Mouse (Mus musculus): ENCODE measurements around the gene Ephx4. TPM values are rescaled to one million over a fixed set of nuclear protein-coding genes. Genes with fewer than 3 reads are reported as not detected.
"Not testable (repeated sequence)": the region's sequence is repeated elsewhere in the genome, so short reads cannot be mapped to it uniquely, and the experiment has no call there.

Ephx4 gene
- 1.5 and 1.6 TPM in 2 replicates for polyA plus RNA-seq (2016; fragmentation: Nextera tagmentation; extraction: Ambion mirVana)

GRCm38 (mm10) chr5:107402436-107402835 is at the start of gene Ephx4:
Gene Ephx4 (plus strand): TSS chr5:107402736.
- Histone ChIP-seq H3K27ac (no peak within 1 kb of the TSS), H3K4me3 (peak within 1 kb of the TSS; percentile 61), H3K9ac (peak within 1 kb of the TSS; percentile 60), H3K4me2 (replicated peaks) (peak within 1 kb of the TSS; percentile 97), H3K4me1 (no peaks in the 10 kb centered on the region), H3K9me3 (0 out of 2 replicates have a peak, but pooled peaks cover 4% of the 10 kb centered on the region), H3K27me3 (peaks cover 33% of the 10 kb centered on the region), H3K36me3 (no peaks in the 10 kb centered on the region)
- WGBS, result 13% methylated on average over 5 of the region's 5 CpGs
- no peak for ATAC-seq (ENCODE audit: insufficient number of reproducible peaks, insufficient read depth, low FRiP score, low TSS enrichment)

DNA sequence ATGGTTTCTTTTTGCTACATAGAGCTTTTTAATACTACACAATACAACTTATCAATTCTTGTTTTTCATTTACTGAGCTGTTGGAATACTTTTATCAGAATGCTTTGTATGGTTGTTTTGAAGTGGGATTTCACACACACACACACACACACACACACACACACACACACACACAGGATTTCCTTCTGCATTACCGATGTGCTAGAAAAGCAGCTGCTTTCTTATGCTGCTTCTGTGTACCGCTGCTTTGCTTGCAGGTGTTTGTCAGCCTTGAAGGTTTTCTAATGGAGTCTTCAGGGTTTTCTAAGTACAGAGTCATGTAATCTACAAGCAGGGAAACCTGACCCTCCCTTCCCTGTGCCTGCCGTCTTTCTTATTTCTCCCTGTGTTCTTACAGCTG is 48.6 kb upstream of the Ephx4 start:
- no peak overlapping the region for H3K4me2 ChIP-seq (replicated peaks)
- no peaks in the 10 kb centered on the region for H3K9me3 ChIP-seq
- H3K27me3 ChIP-seq, result no peaks in the 10 kb centered on the region
- no peak for ATAC-seq (ENCODE audit: insufficient number of reproducible peaks, insufficient read depth, low FRiP score, low TSS enrichment)
- no peak overlapping the region for H3K27ac ChIP-seq
- no peaks in the 10 kb centered on the region for H3K36me3 ChIP-seq
- H3K9ac ChIP-seq, result no peak overlapping the region
- WGBS, result 54% methylated on average over 3 of the region's 3 CpGs
- no peak overlapping the region for H3K4me3 ChIP-seq
- H3K4me1 ChIP-seq, result no peaks in the 10 kb centered on the region

- no peak for ATAC-seq (ENCODE audit: insufficient number of reproducible peaks, insufficient read depth, low FRiP score, low TSS enrichment)
- no peaks in the 10 kb centered on the region for H3K4me1 ChIP-seq
These were observed 46.7 kb upstream of the Ephx4 start for GRCm38 (mm10) chr5:107355801-107356200.

DNA sequence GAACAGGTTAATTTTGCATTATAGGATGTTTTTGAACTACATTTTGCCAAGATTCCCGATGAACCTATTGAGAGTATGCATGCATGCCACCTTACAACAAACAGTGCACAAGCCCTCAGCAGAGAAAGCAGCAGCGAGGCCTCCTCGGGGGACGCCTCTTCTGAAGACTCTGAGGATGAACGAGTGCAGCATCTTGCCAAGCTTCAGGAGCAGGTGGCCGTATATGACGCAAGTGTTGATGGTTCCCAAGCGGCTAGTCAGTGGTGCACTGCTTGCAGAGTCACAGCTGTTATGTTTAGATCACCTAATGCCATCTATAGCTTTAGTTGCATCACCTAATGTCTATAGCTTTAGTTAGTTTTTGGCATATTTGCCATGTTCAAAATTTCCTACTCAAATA is 44.8 kb upstream of the Ephx4 start:
- WGBS, result 91% methylated on average over 8 of the region's 8 CpGs
- Histone ChIP-seq H3K4me3 (no peak overlapping the region), H3K27ac (no peak overlapping the region), H3K4me2 (replicated peaks) (no peak overlapping the region), H3K9ac (no peak overlapping the region), H3K27me3 (no peaks in the 10 kb centered on the region), H3K36me3 (no peaks in the 10 kb centered on the region), H3K9me3 (no peaks in the 10 kb centered on the region), H3K4me1 (no peaks in the 10 kb centered on the region)
- ATAC-seq (ENCODE audit: insufficient number of reproducible peaks, insufficient read depth, low FRiP score, low TSS enrichment), result no peak

More at GRCm38 (mm10) chr5:107355801-107356200, 46.7 kb upstream of the Ephx4 start:
- Histone ChIP-seq H3K27ac (no peak overlapping the region), H3K9me3 (no peaks in the 10 kb centered on the region), H3K9ac (no peak overlapping the region), H3K4me3 (no peak overlapping the region), H3K4me2 (replicated peaks) (no peak overlapping the region), H3K36me3 (no peaks in the 10 kb centered on the region), H3K27me3 (no peaks in the 10 kb centered on the region)
- 33% methylated on average over 1 of the region's 1 CpGs for WGBS

DNA sequence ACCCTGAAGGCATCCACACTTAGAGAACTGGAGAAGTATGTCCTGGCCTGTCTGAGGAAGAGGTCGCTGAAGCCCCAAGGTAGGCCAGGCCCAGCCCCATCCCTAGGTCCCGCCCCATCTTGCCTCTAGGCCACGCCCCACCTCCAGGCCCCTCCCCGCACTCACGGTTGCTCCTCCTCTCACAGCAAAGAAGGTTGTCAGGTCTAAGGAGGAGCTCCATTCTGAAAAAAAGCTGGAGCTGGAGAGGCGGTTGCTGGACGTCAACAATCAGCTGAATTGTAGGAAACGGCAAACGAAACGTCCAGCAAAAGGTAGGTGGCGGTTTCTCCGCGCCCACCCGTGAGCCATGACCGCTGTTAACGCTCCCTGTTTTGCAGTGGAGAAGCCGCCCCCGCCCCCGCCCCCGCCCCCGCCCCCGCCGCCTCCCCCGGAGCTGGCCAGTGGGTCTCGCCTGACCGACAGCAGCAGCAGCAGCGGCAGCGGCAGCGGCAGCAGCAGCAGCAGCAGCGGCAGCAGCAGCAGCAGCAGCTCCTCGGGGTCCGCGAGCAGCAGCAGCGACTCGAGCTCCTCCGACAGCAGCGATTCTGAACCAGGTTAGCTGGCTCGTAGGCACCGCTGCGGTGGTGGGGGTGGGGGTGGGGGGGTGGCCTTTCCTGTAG is 43.0 kb upstream of the Ephx4 start:
- ATAC-seq (ENCODE audit: insufficient number of reproducible peaks, insufficient read depth, low FRiP score, low TSS enrichment), result peak; percentile 95
- peak overlapping the region; percentile 70 for H3K9ac ChIP-seq
- H3K9me3 ChIP-seq, result no peaks in the 10 kb centered on the region
- H3K4me1 ChIP-seq, result no peaks in the 10 kb centered on the region
- WGBS, result under 1% methylated on average over 37 of the region's 40 CpGs
- no peaks in the 10 kb centered on the region for H3K27me3 ChIP-seq
- H3K36me3 ChIP-seq, result no peaks in the 10 kb centered on the region
- peak overlapping the region; percentile 76 for H3K4me3 ChIP-seq
- H3K27ac ChIP-seq, result peak overlapping the region; percentile 89
- H3K4me2 ChIP-seq (replicated peaks), result peak overlapping the region; percentile 52

- no peak for ATAC-seq (ENCODE audit: insufficient number of reproducible peaks, insufficient read depth, low FRiP score, low TSS enrichment)
- H3K4me3 ChIP-seq, result peak overlapping the region; percentile 76
- H3K36me3 ChIP-seq, result no peaks in the 10 kb centered on the region
- H3K27me3 ChIP-seq, result no peaks in the 10 kb centered on the region
- WGBS, result 18% methylated on average over 9 of the region's 9 CpGs
- peak overlapping the region; percentile 70 for H3K9ac ChIP-seq
- peak overlapping the region; percentile 89 for H3K27ac ChIP-seq
- no peaks in the 10 kb centered on the region for H3K9me3 ChIP-seq
- H3K4me1 ChIP-seq, result no peaks in the 10 kb centered on the region
- H3K4me2 ChIP-seq (replicated peaks), result peak overlapping the region; percentile 52
These were observed 42.3 kb upstream of the Ephx4 start for GRCm38 (mm10) chr5:107360054-107360730.

- WGBS, result 66% methylated on average over 3 of the region's 3 CpGs
- Histone ChIP-seq H3K9me3 (no peaks in the 10 kb centered on the region), H3K36me3 (0 out of 2 replicates have a peak, but pooled peaks cover 3% of the 10 kb centered on the region), H3K27me3 (no peaks in the 10 kb centered on the region), H3K4me2 (replicated peaks) (no peak overlapping the region), H3K4me3 (no peak overlapping the region), H3K27ac (no peak overlapping the region), H3K4me1 (no peaks in the 10 kb centered on the region), H3K9ac (no peak overlapping the region)
- ATAC-seq (ENCODE audit: insufficient number of reproducible peaks, insufficient read depth, low FRiP score, low TSS enrichment), result no peak
These were observed 32.5 kb upstream of the Ephx4 start for GRCm38 (mm10) chr5:107370040-107370439.

- no peaks in the 10 kb centered on the region for H3K27me3 ChIP-seq
- no peak overlapping the region for H3K27ac ChIP-seq
- no peak overlapping the region for H3K4me2 ChIP-seq (replicated peaks)
- 0 out of 2 replicates have a peak, but pooled peaks cover 6% of the 10 kb centered on the region for H3K36me3 ChIP-seq
- no peaks in the 10 kb centered on the region for H3K4me1 ChIP-seq
- no peaks in the 10 kb centered on the region for H3K9me3 ChIP-seq
- WGBS, result 88% methylated on average over 5 of the region's 5 CpGs
- no peak overlapping the region for H3K4me3 ChIP-seq
- H3K9ac ChIP-seq, result no peak overlapping the region
- no peak for ATAC-seq (ENCODE audit: insufficient number of reproducible peaks, insufficient read depth, low FRiP score, low TSS enrichment)
These were observed 31.2 kb upstream of the Ephx4 start for GRCm38 (mm10) chr5:107371335-107371734.

- ATAC-seq (ENCODE audit: insufficient number of reproducible peaks, insufficient read depth, low FRiP score, low TSS enrichment), result no peak
These were observed 29.3 kb upstream of the Ephx4 start for GRCm38 (mm10) chr5:107373256-107373655.

GRCm38 (mm10) chr5:107386448-107386847 is 16.1 kb upstream of the Ephx4 start:
- ATAC-seq (ENCODE audit: insufficient number of reproducible peaks, insufficient read depth, low FRiP score, low TSS enrichment); H3K4me3 ChIP-seq; H3K9ac ChIP-seq; H3K4me2 ChIP-seq (replicated peaks); H3K27ac ChIP-seq; H3K9me3 ChIP-seq; H3K27me3 ChIP-seq; H3K4me1 ChIP-seq; H3K36me3 ChIP-seq: not testable (repeated sequence)

More at GRCm38 (mm10) chr5:107373256-107373655, 29.3 kb upstream of the Ephx4 start:
- 0 out of 2 replicates have a peak, but pooled peaks cover 7% of the 10 kb centered on the region for H3K36me3 ChIP-seq
- WGBS, result 89% methylated on average over 4 of the region's 4 CpGs
- H3K27ac ChIP-seq, result no peak overlapping the region
- H3K4me2 ChIP-seq (replicated peaks), result no peak overlapping the region
- H3K4me3 ChIP-seq, result no peak overlapping the region
- no peaks in the 10 kb centered on the region for H3K9me3 ChIP-seq
- H3K9ac ChIP-seq, result no peak overlapping the region
- H3K27me3 ChIP-seq, result no peaks in the 10 kb centered on the region
- H3K4me1 ChIP-seq, result no peaks in the 10 kb centered on the region

DNA sequence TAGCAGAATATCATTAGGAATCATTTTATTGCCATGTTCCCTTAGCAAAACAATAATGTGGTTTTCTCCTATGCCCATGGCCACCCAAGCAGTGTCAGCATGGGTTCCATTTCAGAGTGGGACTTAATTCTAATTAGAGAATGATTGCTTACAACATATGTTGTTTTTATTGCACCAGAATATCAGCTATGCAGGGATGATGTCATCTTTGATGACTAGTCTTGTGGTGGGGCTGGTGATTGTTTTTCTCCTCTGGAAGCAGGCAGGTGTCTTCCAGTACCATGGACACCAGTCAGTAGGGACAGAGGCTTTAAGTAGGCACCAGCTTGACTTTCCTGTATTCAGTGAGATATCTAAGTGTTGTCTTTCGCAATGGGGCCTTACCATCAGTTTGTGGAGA is 14.7 kb upstream of the Ephx4 start:
- H3K9me3 ChIP-seq, result no peaks in the 10 kb centered on the region
- H3K4me2 ChIP-seq (replicated peaks), result no peak overlapping the region
- no peaks in the 10 kb centered on the region for H3K4me1 ChIP-seq
- H3K9ac ChIP-seq, result no peak overlapping the region
- H3K27me3 ChIP-seq, result no peaks in the 10 kb centered on the region
- no peak overlapping the region for H3K27ac ChIP-seq
- ATAC-seq (ENCODE audit: insufficient number of reproducible peaks, insufficient read depth, low FRiP score, low TSS enrichment), result no peak
- 89% methylated on average over 1 of the region's 1 CpGs for WGBS
- H3K4me3 ChIP-seq, result no peak overlapping the region
- peaks cover 3% of the 10 kb centered on the region; the same call in 1 of the 2 replicates for H3K36me3 ChIP-seq

DNA sequence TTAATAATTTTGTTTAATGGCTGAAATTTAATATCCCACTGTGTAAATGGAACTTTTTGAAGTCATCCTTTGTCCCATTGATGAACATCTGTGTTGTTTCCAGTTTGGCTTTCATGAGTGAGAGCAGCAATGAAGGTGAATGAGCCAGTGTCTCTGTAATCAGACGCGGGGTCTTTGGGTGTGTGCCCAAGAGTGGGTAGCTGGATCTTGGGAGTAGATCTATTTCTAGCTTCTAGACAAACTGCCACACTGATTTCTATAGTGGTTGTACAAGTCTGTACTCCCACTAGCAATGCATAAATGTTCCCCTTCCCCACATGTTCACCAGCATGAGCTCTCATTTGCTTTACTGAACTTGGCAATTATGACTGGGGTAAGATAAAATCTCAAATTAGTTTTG is 13.2 kb upstream of the Ephx4 start:
- no peaks in the 10 kb centered on the region for H3K27me3 ChIP-seq
- 80% methylated on average over 2 of the region's 2 CpGs for WGBS
- no peaks in the 10 kb centered on the region for H3K9me3 ChIP-seq

More for the DNA sequence above, 13.2 kb upstream of the Ephx4 start:
- no peak for ATAC-seq (ENCODE audit: insufficient number of reproducible peaks, insufficient read depth, low FRiP score, low TSS enrichment)
- H3K36me3 ChIP-seq, result no peaks in the 10 kb centered on the region
- H3K4me2 ChIP-seq (replicated peaks), result no peak overlapping the region
- no peaks in the 10 kb centered on the region; the same call in 1 of the 2 replicates for H3K4me1 ChIP-seq
- no peak overlapping the region for H3K27ac ChIP-seq
- H3K9ac ChIP-seq, result no peak overlapping the region
- H3K4me3 ChIP-seq, result no peak overlapping the region
